Mouse (Mus musculus): Measurements from ENCODE around the gene Cckar. TPM values are rescaled to one million over a fixed set of nuclear protein-coding genes. Genes with fewer than 3 reads are reported as not detected.

Cckar gene
- polyA plus RNA-seq, 3 experiments from 2014 or later = not detected

GRCm38 (mm10) chr5:53671507-53671906 is 36.0 kb downstream of the Cckar start:
- no peak for ATAC-seq

- no peak for ATAC-seq
Observed at GRCm38 (mm10) chr5:53670321-53670938, 37.1 kb downstream of the Cckar start.

GRCm38 (mm10) chr5:53668021-53668420 is 39.5 kb downstream of the Cckar start:
- ATAC-seq = no peak

- no peak for ATAC-seq
Observed at GRCm38 (mm10) chr5:53663665-53664064, 43.8 kb downstream of the Cckar start.

- ATAC-seq = no peak
Observed at GRCm38 (mm10) chr5:53662413-53662812, 45.1 kb downstream of the Cckar start.

- ATAC-seq = no peak
Observed at GRCm38 (mm10) chr5:53661508-53661907, 46.0 kb downstream of the Cckar start.

GRCm38 (mm10) chr5:53657925-53658324 is 49.6 kb downstream of the Cckar start:
- ATAC-seq = no peak

- ATAC-seq = no peak
Observed at GRCm38 (mm10) chr5:53656596-53656995, 50.9 kb downstream of the Cckar start.

Other genes with a start within 250 kb of the Cckar start
- 10 to 100 TPM; 52.1 to 67.1 (median 63.0) TPM for gene Rbpj, start 241.6 kb downstream of the Cckar start, polyA plus RNA-seq (2017; shearing (Covaris generic))
- gene Tbc1d19, start 101.9 kb upstream of the Cckar start, polyA plus RNA-seq (2017; shearing (Covaris generic)) = 1 to 10 TPM; 5.8 to 7.7 (median 6.8) TPM

Measured in inflammation-experienced regulatory T-cells, adult 6 months (primary cell).